Mouse (Mus musculus): ENCODE data around the gene Zfp365.

Gene Zfp365

GRCm38 (mm10) chr10:67903387-67903786 lies 9.1 kb downstream of the Zfp365 start:
- DNase-seq (ENCODE audit: low spot score) = no peak

- DNase-seq (ENCODE audit: low spot score) = no peak
These were observed 11.3 kb downstream of the Zfp365 start for GRCm38 (mm10) chr10:67901179-67901578.

GRCm38 (mm10) chr10:67898949-67899675 lies 13.3 kb downstream of the Zfp365 start:
- no peak for DNase-seq (ENCODE audit: low spot score)

DNA sequence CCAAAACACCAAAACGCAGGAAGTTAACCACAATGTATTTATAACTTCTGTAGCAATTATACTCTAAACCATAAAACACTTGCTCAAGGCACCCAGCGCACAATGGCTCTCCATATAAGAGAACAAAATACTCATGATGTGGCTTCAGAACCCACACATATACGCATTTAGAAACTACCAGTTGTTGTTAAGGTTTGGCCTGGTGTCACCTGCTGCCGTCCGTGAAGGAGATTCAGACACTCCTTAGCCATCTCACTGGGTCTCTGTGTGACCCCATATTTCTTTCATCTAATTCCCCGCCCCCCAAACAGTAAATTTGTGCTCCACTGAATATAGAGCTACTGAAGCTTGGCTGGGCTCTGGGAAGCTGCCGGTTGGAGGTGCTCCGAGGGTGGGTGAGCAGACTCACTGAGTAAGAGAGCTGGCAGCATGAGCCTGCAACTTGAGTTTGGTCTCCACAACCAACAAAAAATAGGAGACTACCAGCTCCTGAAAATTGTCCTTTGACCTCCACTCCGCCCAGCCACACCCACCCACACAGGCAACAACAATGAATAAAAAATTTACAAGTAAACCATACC lies 14.0 kb downstream of the Zfp365 start:
- no peak for DNase-seq (ENCODE audit: low spot score)

DNA sequence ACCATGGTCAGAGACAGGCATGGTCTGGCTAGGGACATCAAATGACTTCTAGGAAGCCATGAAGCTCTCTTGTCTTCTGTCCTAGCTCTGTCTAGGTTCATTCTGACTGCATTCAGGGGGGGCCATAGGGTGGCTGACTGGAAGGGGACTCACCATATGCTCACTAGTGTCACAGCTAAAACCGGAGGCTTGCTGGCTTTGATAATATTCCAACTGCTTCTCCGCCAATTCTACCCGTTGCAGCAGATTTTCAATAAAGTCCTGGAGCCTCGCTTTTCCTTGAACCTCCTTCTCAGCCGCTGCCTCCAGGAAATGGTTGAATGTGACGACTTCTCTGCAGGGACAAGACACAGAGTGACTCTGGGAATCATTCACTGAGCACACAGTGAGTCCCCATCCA lies 15.2 kb downstream of the Zfp365 start:
- DNase-seq (ENCODE audit: low spot score) = no peak

DNA sequence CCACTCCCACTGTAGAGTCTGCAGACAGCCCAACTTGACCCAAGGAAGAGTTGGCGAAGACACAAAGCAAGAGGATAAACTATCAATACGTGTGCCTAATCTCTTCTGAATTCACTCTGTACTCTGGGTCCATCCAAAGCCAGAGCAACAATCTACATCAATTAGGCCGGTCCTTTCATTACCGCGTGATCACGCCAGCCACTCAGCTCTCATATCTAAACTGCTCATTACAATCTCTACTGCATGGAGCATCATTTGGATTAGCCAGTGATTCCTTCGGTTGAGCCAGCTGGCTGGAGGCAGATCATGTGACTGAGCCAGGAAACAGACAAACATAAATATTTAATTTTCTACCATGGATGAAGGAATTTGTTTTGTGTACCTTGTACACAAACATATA lies 17.8 kb downstream of the Zfp365 start:
- no peak for DNase-seq (ENCODE audit: low spot score)

- no peak for DNase-seq (ENCODE audit: low spot score)
These were observed 18.4 kb downstream of the Zfp365 start for GRCm38 (mm10) chr10:67894059-67894458.

DNA sequence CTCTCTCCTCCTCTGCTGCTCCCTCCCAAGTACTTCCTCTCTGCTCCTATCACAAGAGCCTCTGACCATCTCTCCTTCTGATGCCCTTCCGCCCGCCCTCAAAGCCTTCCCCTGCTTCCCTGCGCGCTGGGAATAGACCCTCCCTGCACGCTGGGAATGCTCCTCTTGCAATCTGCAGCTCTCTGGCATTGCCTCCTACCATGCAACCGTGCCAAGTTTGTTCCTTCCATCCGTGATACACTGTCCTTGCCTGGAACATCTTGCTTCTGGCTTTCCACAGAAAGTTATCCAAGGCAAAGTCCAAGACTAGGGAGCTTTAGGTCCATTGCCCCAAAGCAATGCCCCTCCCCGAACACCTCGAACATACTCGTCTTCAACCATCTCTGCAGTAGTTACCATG lies 19.2 kb downstream of the Zfp365 start:
- no peak for DNase-seq (ENCODE audit: low spot score)

DNA sequence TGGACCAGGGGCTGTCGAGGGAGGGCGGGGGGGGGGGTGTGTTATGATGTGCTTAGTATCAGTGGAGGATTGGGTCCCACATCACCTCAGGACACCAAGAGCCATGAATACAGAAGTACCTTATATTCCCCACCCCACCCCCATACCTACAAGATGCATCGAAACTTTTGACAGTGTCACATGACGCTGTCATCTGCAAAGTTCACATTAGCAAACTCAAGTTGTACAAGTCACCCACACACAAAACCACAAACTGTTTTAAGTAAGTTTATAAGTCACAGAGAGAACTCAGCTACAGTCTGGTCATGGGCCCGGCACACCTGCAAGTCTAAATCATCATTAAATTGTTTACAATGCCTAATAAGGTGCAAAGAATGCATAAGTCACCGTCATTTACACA lies 21.3 kb downstream of the Zfp365 start:
- no peak for DNase-seq (ENCODE audit: low spot score)

GRCm38 (mm10) chr10:67887971-67888370 lies 24.5 kb downstream of the Zfp365 start:
- DNase-seq (ENCODE audit: low spot score) = no peak

GRCm38 (mm10) chr10:67880692-67881091 lies 31.8 kb downstream of the Zfp365 start:
- DNase-seq (ENCODE audit: low spot score) = no peak

DNA sequence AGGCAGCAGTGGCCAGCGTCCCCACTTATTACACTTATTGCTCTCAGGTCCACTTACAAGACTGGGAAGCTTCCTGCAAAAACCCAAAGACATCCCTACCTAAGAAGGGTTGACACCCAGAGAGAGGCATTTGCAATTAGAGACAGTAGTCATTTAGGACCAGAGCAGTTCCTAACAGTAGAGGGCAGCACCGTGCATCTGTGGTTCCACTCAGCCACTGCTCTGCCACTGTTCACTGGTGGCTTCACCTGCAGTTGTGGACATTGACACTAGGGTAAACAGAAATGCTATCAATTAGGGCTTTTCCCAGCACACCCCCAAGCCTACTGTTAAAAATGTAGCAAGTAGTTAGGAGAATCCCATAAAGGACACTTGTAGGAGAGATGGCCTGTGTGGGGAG lies 40.7 kb downstream of the Zfp365 start:
- peak; percentile 85 for DNase-seq (ENCODE audit: low spot score)

DNA sequence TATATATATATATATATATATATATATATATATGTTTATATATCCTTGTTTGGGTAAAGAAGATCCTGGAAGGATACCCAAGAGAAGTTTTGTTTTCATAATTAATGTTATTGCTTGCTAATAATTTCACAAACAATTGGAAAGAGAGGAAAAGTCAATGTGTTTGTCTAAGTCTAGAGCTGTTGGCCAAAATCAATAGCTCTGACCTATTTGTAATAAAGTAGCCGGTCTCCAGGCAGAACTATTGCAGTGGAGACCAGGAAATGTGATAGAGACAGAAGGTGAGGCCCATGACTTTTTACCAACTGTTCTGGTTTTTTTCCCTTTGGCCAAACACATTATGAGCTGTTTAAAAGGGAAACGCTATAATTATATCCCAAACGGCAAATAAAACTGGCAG lies 44.2 kb downstream of the Zfp365 start:
- DNase-seq (ENCODE audit: low spot score) = no peak

GRCm38 (mm10) chr10:67865841-67866240 lies 46.6 kb downstream of the Zfp365 start:
- DNase-seq (ENCODE audit: low spot score) = no peak

- no peak for DNase-seq (ENCODE audit: low spot score)
These were observed 47.4 kb downstream of the Zfp365 start for GRCm38 (mm10) chr10:67865063-67865462.

DNA sequence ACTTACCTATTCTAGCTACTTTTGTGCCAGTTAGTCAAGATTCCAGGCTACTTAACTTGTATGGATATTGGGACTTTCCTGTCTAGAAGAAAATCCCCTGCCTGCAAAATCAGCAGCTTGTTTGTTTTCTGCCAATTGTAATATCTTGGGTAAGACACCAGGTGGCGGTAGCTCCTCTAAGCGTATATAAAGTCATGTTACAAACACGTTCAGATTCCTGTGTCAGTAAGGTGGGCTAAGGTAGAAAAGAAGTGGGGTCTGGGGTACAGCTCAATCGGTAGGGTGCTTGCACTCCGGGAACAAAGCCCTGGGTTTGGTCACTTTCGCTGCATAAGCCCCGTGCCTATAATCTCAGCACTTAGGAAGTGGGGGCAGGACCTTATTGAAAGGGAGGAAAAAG lies 50.1 kb downstream of the Zfp365 start:
- DNase-seq (ENCODE audit: low spot score) = no peak

DNA sequence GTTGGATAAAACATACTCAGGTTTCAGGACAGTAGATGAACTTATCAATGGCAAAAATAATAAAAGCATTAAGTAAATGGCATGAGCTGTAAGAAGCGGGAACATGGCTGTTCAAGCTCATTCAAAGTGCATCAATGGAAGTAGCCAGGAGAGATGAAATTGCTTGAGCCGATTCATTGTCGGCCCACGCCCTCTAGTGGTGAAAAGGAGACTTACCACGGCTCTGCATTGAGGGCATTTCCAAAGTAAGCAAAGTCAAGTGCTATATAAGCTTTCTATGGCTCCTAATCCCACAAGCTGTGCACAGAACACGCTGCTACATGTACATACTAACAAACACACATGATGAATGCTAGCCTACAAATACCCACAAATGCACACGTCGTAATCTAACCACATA lies 53.6 kb downstream of the Zfp365 start:
- peak; percentile 84 for DNase-seq (ENCODE audit: low spot score)

- no peak for DNase-seq (ENCODE audit: low spot score)
These were observed 54.9 kb downstream of the Zfp365 start for GRCm38 (mm10) chr10:67857561-67857906.

DNA sequence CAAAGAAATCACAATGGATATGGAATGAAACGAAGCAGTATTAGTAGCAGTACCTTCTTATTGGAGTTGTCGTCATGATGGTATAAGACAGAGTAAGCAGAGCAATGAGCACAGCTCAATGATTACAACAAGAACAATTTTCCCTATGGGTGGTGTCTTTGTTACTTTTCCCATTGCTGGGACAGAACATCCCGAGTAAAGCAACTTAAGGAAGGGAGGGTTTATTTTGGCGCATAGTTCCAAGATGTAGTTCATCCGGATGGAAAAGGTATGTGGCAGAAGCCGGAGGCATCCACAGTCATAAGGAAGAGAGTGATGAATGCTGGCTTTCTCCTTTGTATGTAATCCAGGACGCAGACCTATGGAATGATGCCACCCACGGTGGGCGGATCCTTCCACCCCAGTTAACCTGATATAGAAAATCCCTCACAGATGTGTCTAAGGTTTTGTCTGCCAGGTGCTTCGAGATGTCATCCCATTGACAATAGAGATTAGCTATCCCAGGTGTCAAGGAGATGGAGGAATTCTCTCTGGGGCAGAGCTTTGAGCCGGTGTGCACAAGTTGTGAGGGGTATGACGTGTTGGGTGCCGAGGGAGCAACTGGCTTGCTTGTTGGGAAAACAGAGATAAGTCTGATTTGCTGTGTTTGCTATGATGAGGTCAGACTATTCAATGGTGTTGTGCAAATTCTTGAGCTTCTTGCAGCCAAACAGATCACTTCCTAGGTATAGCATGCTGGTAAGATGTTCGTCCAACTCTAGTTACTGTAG lies 55.5 kb downstream of the Zfp365 start:
- DNase-seq (ENCODE audit: low spot score) = no peak

- no peak for DNase-seq (ENCODE audit: low spot score)
These were observed 56.7 kb downstream of the Zfp365 start for GRCm38 (mm10) chr10:67855760-67856159.

DNA sequence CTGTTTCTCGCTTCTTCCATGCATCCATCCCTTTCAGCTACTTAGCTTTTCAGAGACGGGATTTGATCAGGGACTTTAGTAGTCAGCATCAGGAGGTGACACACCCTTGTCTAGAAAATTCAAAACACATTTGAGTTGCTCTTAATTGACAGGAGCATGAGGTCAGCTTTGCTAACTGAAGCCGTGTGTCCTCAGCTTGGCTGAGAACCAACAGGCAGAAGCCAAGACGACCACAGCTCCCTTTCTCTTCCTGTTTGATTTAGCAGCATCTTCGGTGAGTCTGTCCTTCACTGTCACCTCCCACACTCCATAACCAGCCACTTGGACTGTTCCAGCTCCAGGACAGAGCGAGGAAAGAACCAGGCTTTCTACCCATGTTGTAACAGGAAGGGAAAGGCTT lies 60.1 kb downstream of the Zfp365 start:
- no peak for DNase-seq (ENCODE audit: low spot score)

- no peak for DNase-seq (ENCODE audit: low spot score)
These were observed 61.4 kb downstream of the Zfp365 start for GRCm38 (mm10) chr10:67851079-67851478.

GRCm38 (mm10) chr10:67846016-67846650 lies 66.3 kb downstream of the Zfp365 start:
- peak; percentile 47 for DNase-seq (ENCODE audit: low spot score)

Measured in testis, postnatal 10 days (tissue).